In genomic region chr2:165626826-165627225, GRCm38 (mm10) we compare ENCODE assay signal across 24 mouse cellular contexts. TPM values are rescaled to one million over a fixed set of nuclear protein-coding genes. Genes with fewer than 3 reads are reported as not detected.
DNase-seq lines count a peak whose midpoint lies in the region; ATAC-seq lines count a peak whose summit lies in the region.
"Had no signal": no experiment of that assay in that cellular context is flagged by ENCODE, and none has a peak within 500 bp of the region (broad histone marks: within the 10 kb centered on the region; RNA-seq: fewer than 3 reads in every experiment).

No protein-coding gene starts in this region.

- no peaks in the 10 kb centered on the region for H3K9me3 ChIP-seq in forebrain, embryonic 14.5 days (replicated peaks; ENCODE audit: control insufficient read depth, low read length)
- H3K9me3 ChIP-seq in forebrain, embryonic 11.5 days (ENCODE audit: control insufficient read depth, low read length): no peaks in the 10 kb centered on the region
- no peaks in the 10 kb centered on the region for H3K9me3 ChIP-seq in neural tube, embryonic 11.5 days (ENCODE audit: control insufficient read depth, low read length)
- no peaks in the 10 kb centered on the region for H3K9me3 ChIP-seq in hindbrain, embryonic 12.5 days (replicated peaks)
- no peaks in the 10 kb centered on the region for H3K9me3 ChIP-seq in heart, embryonic 10.5 days
- H3K9me3 ChIP-seq: embryonic facial prominence, embryonic 13.5 days; limb, embryonic 12.5 days had no signal

- H3K27ac ChIP-seq in forebrain, embryonic 14.5 days (ENCODE audit: low read depth, low read length): no peak overlapping the region
- no peak overlapping the region for H3K27ac ChIP-seq in forebrain, embryonic 11.5 days (ENCODE audit: low read depth, low read length)
- no peak overlapping the region for H3K27ac ChIP-seq in neural tube, embryonic 11.5 days (ENCODE audit: low read depth, low read length)
- peak overlapping the region; percentile 60; the same call in 1 of the 2 replicates for H3K27ac ChIP-seq in hindbrain, embryonic 12.5 days
- no peak overlapping the region for H3K27ac ChIP-seq in heart, embryonic 10.5 days
- H3K27ac ChIP-seq: embryonic facial prominence, embryonic 13.5 days; limb, embryonic 12.5 days had no signal

- H3K27me3 ChIP-seq in forebrain, embryonic 14.5 days (replicated peaks; ENCODE audit: control insufficient read depth, insufficient read depth, low read length): no peaks in the 10 kb centered on the region
- no peaks in the 10 kb centered on the region for H3K27me3 ChIP-seq in forebrain, embryonic 11.5 days (ENCODE audit: control insufficient read depth, insufficient read depth, low read length)
- no peaks in the 10 kb centered on the region for H3K27me3 ChIP-seq in neural tube, embryonic 11.5 days (ENCODE audit: control insufficient read depth, insufficient read depth, low read length)
- no peaks in the 10 kb centered on the region for H3K27me3 ChIP-seq in hindbrain, embryonic 12.5 days
- peaks cover 14% of the 10 kb centered on the region for H3K27me3 ChIP-seq in heart, embryonic 10.5 days (ENCODE audit: insufficient read depth, poor library complexity, severe bottlenecking)
- H3K27me3 ChIP-seq: embryonic facial prominence, embryonic 13.5 days had no signal

- H3K4me1 ChIP-seq in forebrain, embryonic 14.5 days (ENCODE audit: control insufficient read depth, insufficient read depth, low read length): no peaks in the 10 kb centered on the region
- no peaks in the 10 kb centered on the region for H3K4me1 ChIP-seq in forebrain, embryonic 11.5 days (replicated peaks; ENCODE audit: control insufficient read depth, insufficient read depth, low read length)
- H3K4me1 ChIP-seq in neural tube, embryonic 11.5 days (ENCODE audit: control insufficient read depth, insufficient read depth, low read length): peaks cover 6% of the 10 kb centered on the region; the same call in 1 of the 2 replicates
- peaks cover 19% of the 10 kb centered on the region for H3K4me1 ChIP-seq in hindbrain, embryonic 12.5 days
- no peaks in the 10 kb centered on the region; the same call in 1 of the 2 replicates for H3K4me1 ChIP-seq in heart, embryonic 10.5 days

- H3K9ac ChIP-seq in forebrain, embryonic 14.5 days (ENCODE audit: low read length): no peak overlapping the region
- no peak overlapping the region for H3K9ac ChIP-seq in forebrain, embryonic 11.5 days (ENCODE audit: low read length)
- no peak overlapping the region for H3K9ac ChIP-seq in neural tube, embryonic 11.5 days (ENCODE audit: low read length)
- no peak overlapping the region for H3K9ac ChIP-seq in hindbrain, embryonic 12.5 days
- H3K9ac ChIP-seq: embryonic facial prominence, embryonic 13.5 days; limb, embryonic 12.5 days; liver, postnatal 0 days had no signal

- DNase-seq in forebrain, embryonic 14.5 days (ENCODE audit: low spot score): peak; percentile 64
- DNase-seq in forebrain, embryonic 11.5 days (ENCODE audit: low spot score): no peak
- peak; percentile 33 for DNase-seq in neural tube, embryonic 11.5 days (ENCODE audit: low spot score)
- no peak for DNase-seq in neural tube, embryonic 10.5 days (ENCODE audit: extremely low spot score, low spot score)
- no peak for DNase-seq in ovary, postnatal 10 days (ENCODE audit: low spot score)
- DNase-seq in heart, embryonic 10.5 days (ENCODE audit: low spot score): no peak
- DNase-seq: adrenal gland, postnatal 36 days; cerebellum, adult 11-12 months; cerebellum, postnatal 25 days; kidney, adult 9 months; kidney, postnatal 14 days; liver, postnatal 0 days; right cerebral cortex, postnatal 25 days; spleen, adult 18-20 months had no signal

- H3K36me3 ChIP-seq in forebrain, embryonic 14.5 days (ENCODE audit: control insufficient read depth, insufficient read depth, low read length): no peaks in the 10 kb centered on the region
- H3K36me3 ChIP-seq in forebrain, embryonic 11.5 days (ENCODE audit: control insufficient read depth, insufficient read depth, low read length): no peaks in the 10 kb centered on the region
- H3K36me3 ChIP-seq in neural tube, embryonic 11.5 days (ENCODE audit: control insufficient read depth, insufficient read depth, low read length): no peaks in the 10 kb centered on the region
- H3K36me3 ChIP-seq in hindbrain, embryonic 12.5 days: 0 out of 2 replicates have a peak, but pooled peaks cover 4% of the 10 kb centered on the region
- H3K36me3 ChIP-seq in heart, embryonic 10.5 days: no peaks in the 10 kb centered on the region
- H3K36me3 ChIP-seq: embryonic facial prominence, embryonic 13.5 days; limb, embryonic 12.5 days had no signal

- 74% methylated on average over 6 of the region's 6 CpGs for WGBS in forebrain, embryonic 14.5 days
- WGBS in forebrain, embryonic 11.5 days: 83% methylated on average over 6 of the region's 6 CpGs
- WGBS in neural tube, embryonic 11.5 days: 70% methylated on average over 6 of the region's 6 CpGs
- WGBS in hindbrain, embryonic 12.5 days: 59% methylated on average over 6 of the region's 6 CpGs
- 81% methylated on average over 6 of the region's 6 CpGs for WGBS in heart, embryonic 10.5 days

- H3K4me3 ChIP-seq in forebrain, embryonic 14.5 days (ENCODE audit: low read depth, low read length): no peak overlapping the region
- H3K4me3 ChIP-seq in forebrain, embryonic 11.5 days (ENCODE audit: low read depth, low read length): no peak overlapping the region
- no peak overlapping the region for H3K4me3 ChIP-seq in neural tube, embryonic 11.5 days (ENCODE audit: low read depth, low read length)
- H3K4me3 ChIP-seq in hindbrain, embryonic 12.5 days: no peak overlapping the region
- no peak overlapping the region for H3K4me3 ChIP-seq in heart, embryonic 10.5 days
- H3K4me3 ChIP-seq: embryonic facial prominence, embryonic 13.5 days; erythroblast, embryonic 14.5 days; limb, embryonic 12.5 days had no signal

- ATAC-seq in forebrain, embryonic 14.5 days: peak; percentile 40; the same call in 1 of the 2 replicates
- ATAC-seq in forebrain, embryonic 11.5 days (replicated peaks; ENCODE audit: low FRiP score): no peak
- no peak for ATAC-seq in neural tube, embryonic 11.5 days (ENCODE audit: insufficient read depth, low FRiP score, low TSS enrichment)
- ATAC-seq in hindbrain, embryonic 12.5 days (ENCODE audit: low FRiP score): peak; percentile 66; the same call in 1 of the 2 replicates
- ATAC-seq: CD4-positive, CD25-positive, alpha-beta regulatory T cell, adult 4 months; intestine, embryonic 16.5 days; liver, postnatal 0 days; lung, postnatal 0 days had no signal

- no peak overlapping the region for H3K4me2 ChIP-seq in forebrain, embryonic 14.5 days (ENCODE audit: low read length)
- no peak overlapping the region for H3K4me2 ChIP-seq in forebrain, embryonic 11.5 days (ENCODE audit: low read depth, low read length, severe bottlenecking)
- H3K4me2 ChIP-seq in neural tube, embryonic 11.5 days (ENCODE audit: low read depth): no peak overlapping the region
- no peak overlapping the region for H3K4me2 ChIP-seq in hindbrain, embryonic 12.5 days (replicated peaks)
- H3K4me2 ChIP-seq: embryonic facial prominence, embryonic 13.5 days; heart, embryonic 11.5 days; limb, embryonic 12.5 days; liver, embryonic 11.5 days; midbrain, embryonic 11.5 days had no signal

RNA-seq across cellular contexts. Expression of gene Eya2, which starts 32.0 kb away (rescaled TPM):
- polyA plus RNA-seq in forebrain, embryonic 14.5 days (2014; fragmentation: Nextera tagmentation; extraction: Ambion mirVana): 4.2 and 4.6 TPM in 2 replicates
- 10.3 TPM in 2 replicates for polyA plus RNA-seq in forebrain, embryonic 11.5 days (2014; fragmentation: Nextera tagmentation; extraction: Ambion mirVana)
- polyA plus RNA-seq in neural tube, embryonic 11.5 days (2014; fragmentation: Nextera tagmentation; extraction: Ambion mirVana): 25.6 and 29.6 TPM in 2 replicates
- 15.2 and 20.2 TPM in 2 replicates for polyA plus RNA-seq in hindbrain, embryonic 12.5 days (2016; fragmentation: Nextera tagmentation; extraction: Ambion mirVana)
- polyA plus RNA-seq in heart, embryonic 10.5 days (2016; fragmentation: Nextera tagmentation; extraction: Ambion mirVana): 0.34 and 1.7 TPM in 2 replicates
- polyA plus RNA-seq: erythroblast, embryonic 14.5 days had no signal

Comparison
In these comparisons a context has a peak if more than half of its experiments do, and no peak if none do; other contexts are left out.
1. ATAC-seq: peak in forebrain, embryonic 14.5 days (single experiment) and hindbrain, embryonic 12.5 days (single experiment); none in forebrain, embryonic 11.5 days (single experiment) and neural tube, embryonic 11.5 days (single experiment).
2. DNase-seq: peak in forebrain, embryonic 14.5 days (single experiment) and neural tube, embryonic 11.5 days (single experiment); none in forebrain, embryonic 11.5 days (single experiment), neural tube, embryonic 10.5 days (single experiment), ovary, postnatal 10 days (single experiment) and heart, embryonic 10.5 days (single experiment).